Comparison of ENCODE assay signal across 8 mouse cellular contexts in genomic region chr1:39478896-39479200, GRCm38 (mm10). TPM values are rescaled to one million over a fixed set of nuclear protein-coding genes. Genes with fewer than 3 reads are reported as not detected.
DNase-seq lines count a peak whose midpoint lies in the region; ATAC-seq and TF ChIP-seq lines count a peak whose summit lies in the region.

No protein-coding gene starts in this region.

- peaks cover 40% of the 10 kb centered on the region for H3K4me1 ChIP-seq in erythroblast, embryonic 14.5 days (ENCODE audit: control insufficient read depth)
- peaks cover 17% of the 10 kb centered on the region for H3K4me1 ChIP-seq in thymus, adult 2 months (replicated peaks; ENCODE audit: control insufficient read depth, insufficient read depth, low read length)
- peaks cover 18 to 36% of the 10 kb centered on the region in 2 experiments for H3K4me1 ChIP-seq in liver, embryonic 14.5 days (replicated peaks; ENCODE audit: control insufficient read depth in 2 of 2, insufficient read depth in 2 of 2, low read length in 1 of 2)

- ATAC-seq in erythroblast, adult 5-6 weeks (replicated peaks; ENCODE audit: low FRiP score, poor library complexity, severe bottlenecking): no peak
- peak; percentile 40 for ATAC-seq in liver, embryonic 14.5 days (ENCODE audit: insufficient read depth)

- no peak overlapping the region for H3K27ac ChIP-seq in thymus, adult 2 months (ENCODE audit: control insufficient read depth, insufficient read depth, low read length)
- no peak overlapping the region for H3K27ac ChIP-seq in liver, embryonic 14.5 days

- H3K36me3 ChIP-seq in erythroblast, embryonic 14.5 days (ENCODE audit: control insufficient read depth): peaks cover 6% of the 10 kb centered on the region
- H3K36me3 ChIP-seq in thymus, adult 2 months (ENCODE audit: control insufficient read depth, insufficient read depth, low read length): no peaks in the 10 kb centered on the region
- no peaks in the 10 kb centered on the region for H3K36me3 ChIP-seq in liver, embryonic 14.5 days (replicated peaks; ENCODE audit: control insufficient read depth, insufficient read depth, low read depth)

- H3K4me2 ChIP-seq in liver, embryonic 14.5 days (ENCODE audit: low read depth): peak overlapping the region; percentile 99

- TF ChIP-seq CTCF in thymus, adult 2 months (IDR thresholded peaks at IDR 0.05; ENCODE audit: borderline replicate concordance, control insufficient read depth, extremely low read depth, insufficient read depth, low read length, poor library complexity): no peak
- no peak for TF ChIP-seq CTCF in liver, embryonic 14.5 days (IDR thresholded peaks at IDR 0.05; ENCODE audit: low read depth)

- TF ChIP-seq POLR2A in thymus, adult 2 months (IDR thresholded peaks at IDR 0.05; ENCODE audit: control insufficient read depth, extremely low read depth, insufficient read depth, low read length, poor library complexity): no peak

- WGBS in thymus, adult 2 months: 11% methylated on average over 10 of the region's 10 CpGs
- WGBS in liver, embryonic 14.5 days (ENCODE audit: insufficient replicate concordance): 8% methylated on average over 10 of the region's 10 CpGs

- peak overlapping the region; percentile 81 for H3K4me3 ChIP-seq in erythroblast, embryonic 14.5 days (replicated peaks)
- H3K4me3 ChIP-seq in thymus, adult 2 months (ENCODE audit: control insufficient read depth, insufficient read depth, low read length): peak overlapping the region; percentile 45
- peak overlapping the region; percentile 75 to 89 for H3K4me3 ChIP-seq in liver, embryonic 14.5 days (ENCODE audit: insufficient read depth in 1 of 2, low read depth in 2 of 2, low read length in 2 of 2)

- H3K27me3 ChIP-seq in erythroblast, embryonic 14.5 days (ENCODE audit: control insufficient read depth): peaks cover 4% of the 10 kb centered on the region
- no peaks in the 10 kb centered on the region; the same call in 1 of the 2 replicates for H3K27me3 ChIP-seq in thymus, adult 2 months (ENCODE audit: control insufficient read depth, insufficient read depth, low read length)
- H3K27me3 ChIP-seq in liver, embryonic 14.5 days (ENCODE audit: control insufficient read depth, insufficient read depth, low read length): no peaks in the 10 kb centered on the region

- H3K9me3 ChIP-seq in erythroblast, embryonic 14.5 days (ENCODE audit: control insufficient read depth, low read length): no peaks in the 10 kb centered on the region; the same call in 1 of the 2 replicates
- H3K9me3 ChIP-seq in liver, embryonic 14.5 days (ENCODE audit: control insufficient read depth, low read length): no peaks in the 10 kb centered on the region

- intact Hi-C loops in left cerebral cortex, postnatal 14 days (cut with DNase I): no loop called here

- DNase-seq in thymus, adult 2 months: no peak
- DNase-seq in thymus, postnatal 4 days: no peak
- DNase-seq in liver, embryonic 14.5 days (ENCODE audit: low read depth in 3 of 3, low spot score in 3 of 3): no peak
- DNase-seq in ovary, postnatal 14 days (ENCODE audit: low spot score): no peak
- DNase-seq in left cerebral cortex, postnatal 14 days (ENCODE audit: low spot score in 2 of 2): no peak
- no peak for DNase-seq in adipocyte (ENCODE audit: low spot score)

- TF ChIP-seq EP300 in liver, embryonic 14.5 days (IDR thresholded peaks at IDR 0.05; ENCODE audit: low read depth): no peak

- peak overlapping the region; percentile 56; the same call in 1 of the 2 replicates for H3K9ac ChIP-seq in liver, embryonic 14.5 days (replicated peaks)

RNA-seq across cellular contexts. Expression of gene Tbc1d8, which starts 0.3 kb away (rescaled TPM):
- 0.01 and 0.08 TPM in 2 replicates for polyA plus RNA-seq in erythroblast, embryonic 14.5 days (2012)
- 29.5 and 36.5 TPM in 2 replicates for total RNA-seq in erythroblast, adult 5-6 weeks (2015; ENCODE audit: low replicate concordance)
- total RNA-seq in erythroblast, adult 5-6 weeks (2017; ENCODE audit: low replicate concordance): 9.6 and 12.0 TPM in 2 replicates
- 24.7 and 26.8 TPM in 2 replicates for polyA plus RNA-seq in thymus, adult 2 months (2012; rRNA removed)
- 2.2 and 3.1 TPM in 2 replicates for polyA plus RNA-seq in liver, embryonic 14.5 days (2012; rRNA removed)
- polyA plus RNA-seq in liver, embryonic 14.5 days (2014; fragmentation: Nextera tagmentation; extraction: Ambion mirVana): 2.5 and 2.9 TPM in 2 replicates
- 10 to 100 TPM; 13.9 to 16.8 TPM for total RNA-seq in left cerebral cortex, postnatal 14 days (2021)

RNA-seq across cellular contexts. Expression of gene Cnot11, which starts 55.9 kb away (rescaled TPM):
- 3.5 and 3.7 TPM in 2 replicates for polyA plus RNA-seq in erythroblast, embryonic 14.5 days (2012)
- total RNA-seq in erythroblast, adult 5-6 weeks (2015; ENCODE audit: low replicate concordance): 4.0 and 7.9 TPM in 2 replicates
- 4.1 and 9.5 TPM in 2 replicates for total RNA-seq in erythroblast, adult 5-6 weeks (2017; ENCODE audit: low replicate concordance)
- polyA plus RNA-seq in thymus, adult 2 months (2012; rRNA removed): 37.3 and 50.9 TPM in 2 replicates
- 7.1 and 8.0 TPM in 2 replicates for polyA plus RNA-seq in liver, embryonic 14.5 days (2012; rRNA removed)
- polyA plus RNA-seq in liver, embryonic 14.5 days (2014; fragmentation: Nextera tagmentation; extraction: Ambion mirVana): 9.6 and 10.0 TPM in 2 replicates
- total RNA-seq in left cerebral cortex, postnatal 14 days (2021): 10 to 100 TPM; 23.1 to 25.9 TPM
